Mouse (Mus musculus) retina, adult 2 months (tissue): ENCODE measurements at regions not wholly inside any gene's neighbourhood (a gene's known extent, or its start where the extent isn't known, plus 50 kb on each side); places are given as distances from the start of the nearest gene placed in this dataset.

Source experiments
- DNase-seq: peaks from one replicate; pipeline ENCODE4 v3.0.0-alpha.2; 2012; ENCODE audit warnings: low read depth, low spot score

GRCm38 (mm10) chr17:47983286-47983685 lies 54.8 kb downstream of the 1700122O11Rik start:
- DNase-seq: no peak

- DNase-seq: peak; percentile 50
Measured at GRCm38 (mm10) chr17:47981556-47982027, 56.5 kb downstream of the 1700122O11Rik start.

DNA sequence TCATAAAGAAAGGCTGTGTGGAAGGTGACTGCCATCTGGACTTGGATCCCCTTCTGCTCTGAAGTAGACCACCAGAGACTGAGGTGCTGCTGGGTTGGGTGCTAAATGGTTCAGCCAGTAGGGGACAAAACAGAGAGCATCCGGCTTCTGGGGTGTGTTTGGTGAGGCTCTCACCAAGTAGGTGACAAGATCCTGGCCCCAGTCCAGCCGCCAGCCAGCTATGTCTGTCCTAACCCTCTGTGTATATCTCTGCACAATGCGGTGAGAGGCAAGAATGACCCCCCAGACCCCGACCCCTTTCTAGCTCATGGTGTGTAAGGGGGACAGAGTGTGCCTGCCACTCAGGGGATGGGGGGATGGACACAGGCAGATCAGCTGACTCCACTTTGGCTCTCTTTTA lies 54.8 kb upstream of the Foxp4 start:
- DNase-seq: no peak

- no peak for DNase-seq
Measured at GRCm38 (mm10) chr17:47978404-47979030, 54.1 kb upstream of the Foxp4 start.

DNA sequence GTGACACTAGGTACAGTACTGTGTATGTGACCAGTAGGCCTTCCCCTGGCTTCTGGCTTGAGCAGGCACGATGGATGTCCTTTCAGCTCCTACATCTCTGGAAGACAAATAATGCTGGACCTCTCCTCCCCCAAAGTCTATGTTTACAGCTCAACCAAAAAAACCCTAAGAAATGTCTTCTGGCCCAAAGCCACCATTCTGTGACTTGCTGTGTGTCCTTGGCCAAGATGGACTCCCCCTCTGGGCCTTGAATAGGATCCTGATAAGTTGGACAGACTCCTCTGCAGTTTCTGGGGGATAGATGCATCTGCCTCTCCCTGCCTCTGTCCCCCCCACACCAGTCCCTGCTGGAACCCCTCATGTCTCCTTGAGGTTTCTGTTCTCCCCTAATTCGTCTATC lies 53.6 kb upstream of the Foxp4 start:
- DNase-seq: no peak

DNA sequence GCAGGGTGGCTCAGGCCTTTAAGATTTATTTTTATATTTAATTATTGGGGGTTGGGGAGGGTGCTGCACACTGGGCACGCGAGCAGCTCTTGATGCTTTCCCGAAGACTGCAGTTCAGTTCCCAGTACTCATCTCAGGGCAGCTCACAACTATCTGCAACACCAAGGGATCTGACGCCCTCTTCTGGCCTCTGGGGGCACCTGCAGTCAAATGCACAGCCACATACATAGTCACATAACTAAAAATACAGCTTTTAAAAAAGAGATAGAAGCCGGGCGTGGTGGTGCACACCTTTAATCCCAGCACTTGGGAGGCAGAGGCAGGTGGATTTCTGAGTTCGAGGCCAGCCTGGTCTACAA lies 52.5 kb upstream of the Foxp4 start:
- DNase-seq: no peak

GRCm38 (mm10) chr17:47976061-47976998 lies 51.9 kb upstream of the Foxp4 start:
- no peak for DNase-seq

GRCm38 (mm10) chr17:47975281-47976060 lies 51.0 kb upstream of the Foxp4 start:
- DNase-seq: no peak

- no peak for DNase-seq
Measured at GRCm38 (mm10) chr17:47974503-47974902, 50.1 kb upstream of the Foxp4 start.
